Mouse (Mus musculus): ENCODE measurements around the gene U2af1l4.
A peak's percentile ranks its signal among the peaks of the same experiment; 100 is the strongest.

The U2af1l4 gene

DNA sequence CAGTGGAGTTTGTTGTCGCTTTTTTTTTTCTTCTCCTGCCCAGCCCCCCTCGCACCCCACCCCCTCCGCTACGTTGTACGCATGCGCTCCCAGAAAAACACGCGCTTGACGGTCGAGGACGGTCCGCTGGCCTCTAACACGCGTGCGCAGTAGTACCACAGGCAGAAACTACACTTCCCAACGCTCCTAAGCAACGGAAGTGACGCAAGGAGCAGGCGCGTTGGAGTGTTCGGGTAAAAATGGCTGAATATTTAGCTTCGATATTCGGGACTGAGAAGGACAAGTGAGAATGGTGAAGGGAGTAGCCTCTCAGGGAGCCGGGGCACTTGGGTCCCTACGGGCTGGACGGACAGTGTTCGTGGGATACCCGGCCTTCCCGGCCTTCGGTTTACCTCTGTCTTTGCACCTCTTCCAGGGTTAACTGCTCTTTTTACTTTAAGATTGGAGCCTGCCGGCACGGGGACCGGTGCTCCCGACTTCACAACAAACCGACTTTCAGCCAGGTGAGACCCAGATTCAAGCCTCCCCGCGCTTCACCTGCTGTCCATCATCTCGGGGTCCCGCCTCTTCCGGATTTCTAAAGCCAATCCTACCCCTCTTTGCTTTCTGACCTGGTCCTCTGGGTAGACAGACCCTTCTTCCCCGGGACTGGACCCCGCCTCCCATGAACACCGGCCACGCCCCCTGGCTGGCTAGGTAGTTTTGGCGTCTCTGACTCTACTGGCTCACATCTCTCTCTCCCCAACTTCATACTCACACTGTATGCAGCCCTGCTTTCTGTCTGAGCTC lies at the start of gene U2af1l4, which contains the start of the genes Gm49396 and Psenen:
U2af1l4 (plus strand) TSS at position 185 of the 789 bp plus-strand sequence.
Gm49396 (plus strand) TSS at position 228 of the 789 bp plus-strand sequence.
Psenen (minus strand) TSS at position 511 of the 789 bp plus-strand sequence.
- DNase-seq (ENCODE audit: low spot score) = peak; percentile 97

DNA sequence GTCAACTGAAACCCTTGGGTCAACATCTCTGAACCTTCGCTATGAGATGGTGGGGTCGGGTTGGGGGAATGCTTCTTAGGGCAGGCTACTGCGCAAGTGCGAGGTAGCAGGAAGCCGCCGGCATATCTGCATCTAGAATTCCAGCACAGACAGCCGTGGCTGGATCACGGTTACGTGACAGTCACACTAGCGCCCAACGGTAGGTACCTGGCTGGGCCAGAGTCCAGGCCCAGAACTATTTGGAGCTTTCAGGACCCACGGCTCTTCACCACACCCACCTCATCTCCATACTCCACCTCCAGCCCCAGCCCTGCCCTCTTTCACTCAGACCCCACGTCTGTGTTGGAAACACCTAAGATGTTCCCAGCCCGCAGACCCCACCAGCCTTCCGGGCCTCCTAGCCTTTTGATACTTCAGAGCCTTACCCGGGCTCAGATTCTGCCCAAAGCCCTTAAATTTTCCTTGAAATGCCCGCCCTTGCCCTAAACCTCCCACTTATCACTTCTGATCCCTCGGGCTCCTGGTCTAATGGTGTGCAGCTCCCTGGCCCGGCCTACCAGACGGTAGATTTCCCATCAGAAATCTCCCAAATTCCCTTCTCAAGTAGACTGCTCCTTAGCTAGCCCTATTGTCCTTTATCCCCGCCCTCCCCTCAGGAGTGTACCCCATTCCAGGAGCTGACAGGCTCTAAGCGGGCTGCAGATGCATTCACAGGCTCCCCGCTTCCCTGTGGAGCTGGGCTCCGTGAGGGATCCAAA lies 47.9 kb upstream of the U2af1l4 start:
- DNase-seq (ENCODE audit: low spot score) = no peak

DNA sequence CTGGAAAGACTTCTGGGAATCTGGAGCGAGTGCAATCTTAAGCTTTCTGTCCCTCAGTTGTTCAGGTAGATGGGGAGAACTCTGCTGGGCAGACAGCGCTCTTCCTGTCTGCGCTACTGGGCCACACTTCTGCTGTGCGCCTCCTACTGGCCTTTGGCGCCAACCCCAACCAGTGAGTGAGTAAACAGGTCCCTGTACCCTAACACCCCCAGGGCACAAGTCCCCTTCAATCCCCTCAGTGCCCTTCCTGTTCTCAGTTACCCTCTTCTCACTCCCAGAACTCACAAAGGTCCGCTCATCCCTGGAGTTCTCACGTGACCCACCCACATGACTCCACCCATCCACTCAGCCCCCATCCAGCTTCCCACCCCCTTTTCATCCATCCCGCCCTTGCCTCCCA lies 44.8 kb upstream of the U2af1l4 start:
- no peak for DNase-seq (ENCODE audit: low spot score)

DNA sequence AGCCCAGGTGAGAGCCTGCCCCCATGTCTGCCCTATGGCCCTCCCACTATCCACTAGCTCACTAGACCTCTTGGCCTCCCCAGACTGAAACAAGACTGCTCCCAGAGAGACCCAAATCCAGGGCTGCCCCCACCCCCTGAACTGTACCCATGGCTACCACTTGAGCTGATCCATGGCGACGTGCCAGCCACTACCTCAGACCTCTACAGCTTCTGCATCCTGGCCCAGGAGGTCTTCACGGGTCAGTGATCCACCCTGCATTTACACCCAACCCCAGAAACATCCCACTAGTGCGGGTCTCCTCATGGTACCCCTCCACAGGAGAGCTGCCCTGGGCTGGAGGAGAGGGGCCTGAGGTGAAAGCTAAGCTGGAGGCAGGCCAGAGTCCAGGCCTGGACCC lies 42.7 kb upstream of the U2af1l4 start:
- no peak for DNase-seq (ENCODE audit: low spot score)

DNA sequence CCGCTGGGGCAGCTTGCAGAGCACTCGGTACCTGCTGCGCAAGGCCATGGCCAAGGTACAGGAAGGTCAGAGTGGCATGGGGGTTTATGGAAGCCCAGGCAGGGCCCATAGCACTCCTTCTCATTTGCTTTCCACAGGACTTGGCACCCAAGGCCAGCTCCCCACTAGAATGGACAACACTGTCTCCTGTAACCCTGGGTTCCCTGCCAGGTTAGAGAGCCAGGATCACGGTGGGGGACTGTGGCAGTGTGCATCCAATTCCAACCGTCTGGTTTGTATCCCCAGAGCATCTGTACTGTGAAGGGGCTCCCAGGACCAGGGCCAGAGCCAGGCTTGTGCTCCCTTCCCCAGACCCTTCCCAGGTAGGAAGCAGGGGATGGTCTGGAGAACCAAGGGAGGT lies 42.2 kb upstream of the U2af1l4 start:
- DNase-seq (ENCODE audit: low spot score) = no peak

DNA sequence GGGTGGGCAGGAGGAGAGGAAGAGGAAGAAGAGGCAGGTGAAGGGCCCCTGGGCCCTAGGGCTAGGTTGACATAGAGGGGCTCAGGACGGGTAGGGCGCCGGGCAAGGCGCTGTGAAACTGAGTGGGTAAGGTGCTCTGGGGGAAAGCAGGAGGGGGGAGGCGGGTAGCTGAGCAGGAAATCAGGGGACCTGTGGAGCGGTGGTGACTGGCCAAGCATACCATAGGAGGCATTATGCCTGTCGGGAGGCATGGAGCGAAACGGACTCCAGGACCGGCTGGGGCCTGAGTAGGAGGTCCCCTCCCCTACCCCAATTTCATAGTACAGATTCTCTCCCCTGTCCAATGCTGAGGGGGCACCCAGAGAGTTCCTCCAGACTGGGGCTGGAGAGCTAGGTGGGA lies 40.2 kb upstream of the U2af1l4 start:
- DNase-seq (ENCODE audit: low spot score) = no peak

DNA sequence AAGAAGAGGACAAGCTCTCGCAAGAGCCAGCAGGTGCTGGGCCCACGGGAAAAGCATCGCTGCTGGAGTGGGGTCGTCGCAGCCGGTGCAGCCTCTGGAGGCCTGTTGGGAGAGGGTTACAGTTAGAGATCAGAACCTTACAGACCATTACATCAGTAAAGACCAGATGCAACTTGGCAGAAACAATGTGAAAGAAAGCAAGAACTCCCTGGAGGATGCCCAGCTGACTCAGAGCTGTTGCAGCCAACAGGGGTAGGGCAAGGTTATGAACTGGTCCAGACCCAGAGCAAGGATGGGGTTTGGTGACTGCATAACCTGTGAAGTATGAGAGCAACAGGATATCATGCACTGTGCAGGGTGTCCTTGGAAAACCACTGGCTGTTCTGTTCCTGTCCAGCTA lies 38.6 kb upstream of the U2af1l4 start:
- no peak for DNase-seq (ENCODE audit: low spot score)

DNA sequence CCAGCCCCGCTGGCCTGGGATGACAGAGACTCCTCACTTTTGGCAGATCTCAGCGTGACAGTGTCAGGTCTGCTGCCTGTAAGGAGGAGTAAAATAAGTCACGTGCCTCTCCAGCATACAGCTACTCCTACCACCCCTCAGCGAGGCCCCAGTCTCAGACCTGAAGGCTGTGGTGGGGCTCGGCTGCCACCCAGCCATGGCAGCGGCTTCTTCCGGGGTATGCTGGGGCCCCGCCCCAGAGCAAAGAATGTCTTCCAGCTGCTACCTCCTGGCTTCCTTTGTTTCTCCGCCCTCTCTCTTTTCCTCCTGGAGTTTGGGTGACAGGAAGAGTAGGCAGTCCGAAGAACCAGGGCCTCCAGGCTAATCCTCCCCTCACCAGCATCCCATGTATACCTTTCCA lies 37.1 kb upstream of the U2af1l4 start:
- no peak for DNase-seq (ENCODE audit: low spot score)

DNA sequence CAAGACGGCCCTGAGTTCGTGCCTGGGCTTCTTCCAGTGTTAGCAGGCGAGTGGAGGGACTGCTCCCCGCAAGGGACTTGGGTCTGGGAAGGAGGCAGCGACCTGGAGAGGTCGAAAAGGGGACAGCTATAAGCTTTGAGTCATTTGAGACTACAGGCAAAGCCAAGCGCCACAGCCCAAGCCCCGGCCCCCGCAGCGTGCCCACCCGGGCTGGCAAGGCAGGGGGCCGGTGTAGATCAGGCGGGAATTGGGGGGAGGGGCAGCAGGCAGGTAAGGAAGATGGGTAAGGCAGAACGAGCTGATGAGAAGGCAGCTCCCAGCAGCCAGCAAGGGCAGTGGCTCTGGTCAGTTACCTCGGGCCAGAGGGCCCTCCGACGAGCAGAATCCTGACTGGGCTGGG lies 36.7 kb upstream of the U2af1l4 start:
- DNase-seq (ENCODE audit: low spot score) = no peak

DNA sequence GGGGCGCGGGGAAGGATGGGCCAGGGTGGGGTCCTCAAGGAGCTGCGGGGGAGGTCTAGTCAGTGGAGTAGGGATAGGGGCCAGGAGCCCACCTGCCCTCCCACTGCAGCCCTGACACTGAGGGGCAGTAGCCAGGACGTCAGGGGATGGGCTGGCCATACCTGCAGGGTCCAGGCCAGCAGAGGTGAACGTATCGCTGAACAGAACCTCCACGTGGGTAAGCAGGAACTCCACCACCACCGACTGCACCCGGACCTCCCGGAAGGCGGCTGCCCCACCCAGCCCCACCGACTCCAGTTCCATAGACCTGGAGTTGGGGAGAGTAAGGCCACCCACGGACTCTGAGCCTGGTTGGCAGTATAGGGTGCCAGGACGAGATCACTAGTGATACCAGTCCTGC lies 36.1 kb upstream of the U2af1l4 start:
- DNase-seq (ENCODE audit: low spot score) = no peak

DNA sequence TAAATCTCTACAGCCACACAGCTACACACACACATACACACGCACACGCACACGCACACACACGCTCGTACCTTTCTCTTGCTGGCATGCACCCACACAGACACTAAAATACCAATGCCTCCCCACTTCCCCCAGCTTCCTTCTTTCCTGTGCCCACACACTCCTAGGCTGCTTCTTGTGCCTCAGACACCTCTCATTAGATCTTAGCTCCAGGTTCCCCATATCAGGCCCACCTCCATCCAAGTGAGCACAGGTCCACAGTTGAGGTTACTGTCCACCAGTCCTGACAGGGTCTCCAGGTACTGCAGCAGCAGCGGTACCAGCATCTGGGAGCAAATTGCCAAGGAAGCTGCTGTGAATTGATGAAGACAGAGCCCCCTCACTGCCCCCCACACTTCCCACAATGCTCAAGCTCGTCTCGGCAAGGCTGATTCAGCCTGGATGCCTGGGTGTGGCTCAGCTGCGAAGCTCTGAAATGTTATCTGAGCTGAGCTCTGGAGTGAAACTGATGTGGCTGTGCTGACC lies 31.7 kb upstream of the U2af1l4 start:
- no peak for DNase-seq (ENCODE audit: low spot score)

DNA sequence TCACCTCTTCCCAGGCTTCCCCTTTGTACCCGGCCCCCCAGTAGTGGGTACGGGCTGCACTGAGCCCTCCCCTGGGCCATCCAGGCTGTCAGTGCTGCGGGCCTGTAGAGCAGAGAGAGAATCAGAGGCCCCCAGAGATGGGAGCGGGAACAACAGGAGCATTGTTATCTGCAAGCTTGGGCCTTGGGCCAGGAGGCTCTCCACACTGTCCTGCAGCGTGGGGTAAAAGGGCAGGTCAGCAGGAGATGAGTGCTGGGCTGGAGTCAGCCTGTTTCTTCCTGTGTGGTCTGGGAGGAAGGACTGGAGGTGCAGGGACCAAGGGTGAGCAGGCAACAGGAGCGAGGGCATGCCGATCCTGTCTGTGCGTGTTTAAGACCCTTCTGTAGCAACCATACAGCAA lies 30.2 kb upstream of the U2af1l4 start:
- no peak for DNase-seq (ENCODE audit: low spot score)

DNA sequence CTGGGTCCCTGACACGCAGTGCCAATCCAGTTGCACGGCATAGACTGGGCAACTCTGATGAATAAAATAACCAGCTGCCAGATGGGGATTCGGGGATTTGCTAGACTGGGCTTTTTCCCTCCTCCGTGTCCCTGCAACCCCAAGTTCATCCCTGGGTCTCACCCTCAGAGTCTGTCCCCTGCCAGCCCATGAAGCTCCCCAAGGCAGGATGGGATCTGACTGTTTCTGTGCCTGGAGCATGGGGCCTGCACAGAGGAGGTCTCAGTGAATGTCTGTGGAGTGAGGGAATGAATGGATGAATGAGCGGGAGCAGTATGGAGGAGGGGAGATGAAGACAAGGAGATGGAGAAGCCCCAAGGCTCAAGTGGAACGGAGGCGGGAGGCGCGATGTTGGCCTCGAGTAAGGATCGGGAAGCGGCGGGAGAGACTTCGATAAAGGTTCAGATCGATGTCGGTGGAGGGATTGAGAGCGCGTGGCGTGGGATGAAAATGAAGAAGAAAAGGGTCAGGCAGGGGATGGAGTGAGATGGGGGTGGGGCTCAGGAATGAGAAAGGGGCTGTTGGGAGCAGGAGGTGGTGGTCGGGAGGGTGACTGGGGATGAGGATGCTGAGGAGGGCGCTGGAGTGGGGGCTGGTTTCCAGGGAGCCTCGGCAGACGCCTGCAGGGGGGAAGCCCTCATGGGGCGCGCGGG lies 29.0 kb upstream of the U2af1l4 start:
- DNase-seq (ENCODE audit: low spot score) = no peak

DNA sequence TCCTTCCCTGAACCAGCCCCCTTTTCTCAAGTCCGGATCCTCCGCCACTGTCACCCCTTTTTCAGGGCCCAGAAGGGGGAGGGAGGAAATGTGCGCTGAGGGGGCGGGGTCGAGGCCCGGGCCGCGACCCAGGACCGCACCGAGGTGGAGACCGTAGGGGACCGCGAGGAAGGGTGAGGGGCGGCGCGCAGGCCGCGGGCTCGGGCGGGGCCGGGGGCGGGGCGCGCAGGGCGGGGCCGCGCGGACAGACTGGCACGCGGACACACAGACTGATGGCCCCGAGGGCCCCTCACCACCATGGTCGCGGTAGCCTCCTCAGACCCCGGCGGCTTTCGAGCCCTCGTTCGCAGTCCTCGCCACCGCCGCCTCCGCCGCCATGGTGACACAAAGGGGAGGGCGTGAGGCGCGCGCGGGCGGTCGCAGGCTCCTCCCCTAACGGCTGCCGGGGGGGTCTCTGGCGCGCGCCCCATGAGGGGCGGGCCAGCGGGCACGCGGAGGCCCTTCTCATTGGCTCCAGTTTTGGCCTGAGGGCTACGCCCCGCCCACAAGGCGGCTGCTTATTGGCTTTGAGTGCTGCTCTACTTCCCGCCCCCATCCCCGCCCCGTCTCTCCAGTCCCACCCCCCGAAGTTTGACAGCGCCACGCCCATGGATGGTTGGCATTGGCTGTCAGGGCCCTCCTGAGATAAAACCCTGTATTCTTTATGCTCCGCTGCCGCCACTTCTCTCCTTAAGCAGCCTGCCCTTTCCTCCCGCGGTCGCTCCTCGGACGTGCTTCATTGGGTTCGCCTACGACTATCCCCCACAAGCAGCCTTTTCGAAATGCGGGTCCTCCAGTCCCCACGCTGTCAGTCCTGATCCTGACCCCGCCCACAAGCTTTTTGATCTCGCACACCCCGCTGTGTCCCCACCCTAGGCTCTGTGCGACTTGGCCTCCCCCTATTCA lies 28.2 kb upstream of the U2af1l4 start, which contains the start of gene Arhgap33:
Arhgap33 (minus strand) TSS at position 428 of the 945 bp plus-strand sequence.
- peak; percentile 95 for DNase-seq (ENCODE audit: low spot score)

DNA sequence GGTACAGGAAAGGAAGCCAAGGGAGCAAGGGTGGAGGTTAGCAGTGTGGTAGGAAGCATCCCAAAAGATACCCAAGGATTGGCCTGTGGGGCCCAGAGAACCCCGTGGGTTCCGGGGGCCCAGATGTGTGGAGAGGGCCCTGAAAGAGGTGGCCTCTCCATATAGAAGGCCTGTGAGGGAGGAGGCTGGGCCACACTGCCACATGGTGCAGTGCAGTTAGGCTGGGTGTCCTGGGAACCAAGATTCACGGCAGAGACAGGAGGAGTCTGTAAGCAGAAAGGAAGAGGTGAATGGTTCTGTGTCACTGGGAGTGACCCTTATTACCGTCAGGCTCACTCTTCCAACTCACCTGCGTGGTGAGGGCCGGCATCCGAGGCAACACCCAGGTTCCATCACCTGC lies 22.5 kb upstream of the U2af1l4 start:
- no peak for DNase-seq (ENCODE audit: low spot score)

DNA sequence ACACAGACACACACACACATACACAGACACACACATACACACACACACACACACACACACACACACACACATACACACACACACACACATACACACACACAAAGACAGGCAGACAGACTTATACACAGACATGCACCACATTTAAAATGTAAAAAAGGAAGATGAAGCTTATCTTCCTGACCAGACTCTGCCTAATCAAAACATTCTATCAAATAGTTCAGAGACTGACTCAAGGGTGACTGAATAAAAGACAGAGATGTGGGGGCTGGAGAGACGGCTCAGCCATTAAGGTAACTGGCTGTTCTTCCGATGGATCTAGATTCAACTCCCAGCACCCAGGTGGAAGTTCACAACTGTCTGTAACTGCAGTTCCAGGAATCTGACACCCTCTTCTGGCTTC lies 18.8 kb upstream of the U2af1l4 start:
- DNase-seq (ENCODE audit: low spot score) = no peak

DNA sequence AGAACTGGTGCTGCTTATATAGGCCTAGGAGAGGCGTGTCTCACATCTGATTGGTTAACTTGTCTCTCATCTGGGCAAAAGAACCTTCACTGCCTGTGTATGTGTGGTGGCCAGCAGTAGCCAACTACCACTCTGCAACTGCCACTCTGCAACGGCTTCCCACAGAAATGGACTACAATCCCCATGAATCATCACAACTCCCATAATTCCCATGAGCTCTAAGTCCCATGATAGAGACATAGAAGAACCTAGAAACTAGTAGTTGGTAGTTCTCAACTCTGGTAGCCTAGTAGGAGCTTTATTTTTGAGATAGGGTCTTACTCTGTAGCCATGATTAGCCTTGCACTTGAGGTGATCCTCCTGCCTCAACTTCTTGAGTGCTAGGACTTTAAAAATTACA lies 13.2 kb upstream of the U2af1l4 start:
- DNase-seq (ENCODE audit: low spot score) = no peak

DNA sequence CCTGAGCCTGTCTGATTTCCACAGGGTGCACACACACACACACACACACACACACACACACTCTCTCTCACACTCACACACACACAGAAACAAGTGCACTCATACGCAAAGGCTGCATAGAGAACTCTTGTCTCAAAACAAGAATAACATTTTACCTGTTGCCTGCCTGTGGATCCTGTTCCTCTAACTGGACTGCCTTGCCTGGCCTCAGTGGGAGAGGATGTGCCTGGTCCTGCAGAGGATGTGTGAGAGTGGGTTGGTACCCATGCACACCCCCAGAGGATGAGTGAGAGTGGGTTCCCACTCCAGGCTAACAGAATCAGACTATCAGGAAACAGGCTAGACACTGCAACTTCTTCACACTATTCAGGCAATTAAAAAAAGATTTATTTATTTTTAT lies 12.5 kb upstream of the U2af1l4 start:
- DNase-seq (ENCODE audit: low spot score) = no peak

DNA sequence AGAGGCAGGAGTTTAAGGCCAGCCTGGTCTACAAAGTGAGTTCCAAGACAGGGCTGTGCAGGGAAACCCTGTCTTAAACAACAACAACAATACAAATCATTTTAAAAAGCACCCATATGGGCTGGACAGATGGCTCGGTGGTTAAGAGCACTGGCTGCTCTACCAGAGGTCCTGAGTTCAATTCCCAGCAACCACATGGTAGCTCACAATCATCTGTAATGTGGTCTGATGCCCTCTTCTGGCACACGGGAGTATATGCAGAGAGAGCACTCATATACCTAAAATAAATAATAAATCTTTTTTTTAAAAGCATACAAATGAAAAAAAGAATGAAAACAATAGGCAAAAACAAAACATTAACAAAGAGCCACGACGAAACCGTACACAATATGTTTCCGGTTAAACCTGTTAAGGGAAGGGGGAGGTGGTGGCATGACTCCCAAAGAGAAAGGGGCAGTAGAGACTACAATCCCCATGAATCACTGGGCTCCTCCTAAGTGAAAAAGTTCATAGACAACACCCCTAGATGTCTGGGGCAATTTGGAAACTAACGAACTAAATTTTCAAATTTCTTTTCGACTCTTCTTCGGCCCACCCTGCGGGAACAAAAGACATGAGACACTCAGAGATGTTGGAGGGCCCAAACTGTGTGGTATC lies 11.5 kb upstream of the U2af1l4 start:
- peak; percentile 57 for DNase-seq (ENCODE audit: low spot score)

DNA sequence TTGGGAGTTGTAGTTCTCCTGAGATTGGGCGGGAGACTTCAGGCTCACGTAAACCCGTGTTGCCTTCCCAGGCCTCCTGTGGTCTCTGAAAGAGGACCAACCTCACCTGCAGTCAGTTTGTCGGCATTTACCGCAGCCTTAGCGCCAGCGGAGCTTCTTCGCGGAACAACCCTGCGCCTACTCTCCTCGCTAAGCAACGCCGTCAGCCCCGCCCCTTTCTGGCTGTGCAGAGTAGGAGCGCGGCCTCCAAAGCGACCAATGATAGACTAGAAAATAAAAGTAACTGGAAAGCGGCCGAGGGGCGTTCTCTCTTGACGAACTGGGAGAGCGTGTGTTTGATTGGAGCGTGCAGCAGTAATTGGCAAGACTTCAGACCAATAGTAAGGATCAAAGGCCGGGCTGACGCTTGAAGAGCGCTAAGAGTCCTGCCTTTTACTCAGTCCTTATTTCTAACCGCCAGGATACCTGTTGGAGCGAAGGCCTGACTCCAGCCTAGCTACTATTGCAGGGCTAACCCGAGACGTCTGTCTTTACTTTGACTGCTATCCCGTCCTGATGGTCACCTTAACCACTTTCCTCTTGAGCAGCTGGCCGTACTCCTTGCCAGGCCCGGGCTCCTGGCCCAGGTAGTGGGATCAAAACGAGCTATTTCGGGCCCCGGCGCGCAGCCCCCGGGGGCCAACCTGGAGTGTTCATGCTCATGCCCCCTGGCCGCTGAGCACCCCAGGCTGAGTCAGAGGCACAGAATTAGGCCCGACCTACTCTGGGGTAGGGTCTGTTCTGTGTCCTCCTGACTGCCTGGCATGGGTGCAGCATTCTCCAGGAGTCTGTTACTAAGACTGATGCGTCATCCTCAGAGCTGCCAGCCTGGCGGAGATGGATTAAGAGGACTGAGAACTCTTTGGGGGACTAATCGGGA lies 10.7 kb upstream of the U2af1l4 start, which contains the start of the genes Hspb6 and Proser3:
Hspb6 (plus strand) TSS at position 77 of the 919 bp plus-strand sequence.
Proser3 (minus strand) TSS at position 198 of the 919 bp plus-strand sequence.
- peak; percentile 98 for DNase-seq (ENCODE audit: low spot score)

Measured in urinary bladder, postnatal 14 days (tissue).